Mouse (Mus musculus): Measurements from ENCODE around the gene Clrn3. TPM values are rescaled to one million over a fixed set of nuclear protein-coding genes. Genes with fewer than 3 reads are reported as not detected.

Clrn3 gene
- polyA plus RNA-seq, 1 experiment: 0.58 TPM

DNA sequence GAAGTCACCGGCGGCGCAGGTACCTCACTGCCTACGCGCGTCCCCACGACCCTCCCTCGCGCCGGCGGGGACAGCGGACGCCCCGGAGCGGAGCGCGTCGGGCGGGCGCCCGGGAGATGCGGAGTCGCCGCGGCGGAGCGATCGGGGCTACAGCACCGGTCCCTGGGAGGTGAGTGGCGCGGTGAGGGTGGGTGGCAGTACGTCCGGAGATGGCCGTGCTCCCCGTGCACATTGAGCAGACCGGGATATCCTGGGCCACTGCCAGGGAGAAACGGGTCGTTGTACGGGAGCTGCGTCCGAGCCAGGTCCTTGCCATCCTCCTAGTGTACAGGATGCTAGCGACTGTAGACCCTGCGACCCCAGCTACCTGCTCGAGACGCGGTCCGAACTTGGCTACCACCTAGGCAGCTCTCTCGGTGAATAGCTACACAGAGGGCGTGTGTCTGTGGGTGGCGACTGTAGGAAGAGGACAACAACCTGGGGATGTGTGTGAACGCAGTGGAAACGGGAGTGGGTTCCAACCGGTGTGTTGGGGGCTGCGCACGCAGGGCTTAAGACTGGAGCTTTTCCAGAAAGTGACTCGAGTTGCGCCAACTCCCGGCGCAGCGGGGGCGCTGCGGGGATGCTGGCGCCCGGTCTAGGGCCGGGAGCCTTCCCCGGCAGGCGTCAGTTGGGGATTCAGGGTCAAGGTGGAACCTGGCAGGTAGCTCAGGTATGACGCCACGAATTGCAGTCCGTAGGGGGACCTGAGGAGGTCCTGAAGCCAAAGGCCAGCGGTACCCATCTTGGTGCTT, 9.7 kb upstream of the Clrn3 start:
- Histone ChIP-seq H3K27ac (ENCODE audit: control insufficient read depth, insufficient read depth, low read length) (no peak overlapping the region), H3K27me3 (ENCODE audit: control insufficient read depth, insufficient read depth, low read length) (peaks cover 11% of the 10 kb centered on the region; the same call in 1 of the 2 replicates), H3K4me3 (ENCODE audit: control insufficient read depth, insufficient read depth, low read length) (peak overlapping the region; percentile 33), H3K36me3 (ENCODE audit: control insufficient read depth, insufficient read depth, low read length) (no peaks in the 10 kb centered on the region), H3K4me1 (replicated peaks; ENCODE audit: control insufficient read depth, insufficient read depth, low read length) (peaks cover 17% of the 10 kb centered on the region)
- no peak for TF ChIP-seq POLR2A (IDR thresholded peaks at IDR 0.05; ENCODE audit: control insufficient read depth, extremely low read depth, insufficient read depth, low read length, poor library complexity)
- 0 out of 2 replicates have a peak, but pooled peaks have one; percentile 2 for TF ChIP-seq CTCF (IDR thresholded peaks at IDR 0.05; ENCODE audit: borderline replicate concordance, control insufficient read depth, extremely low read depth, insufficient read depth, low read length, poor library complexity)
- no peak for DNase-seq
- under 1% methylated on average over 71 of the region's 71 CpGs for WGBS

DNA sequence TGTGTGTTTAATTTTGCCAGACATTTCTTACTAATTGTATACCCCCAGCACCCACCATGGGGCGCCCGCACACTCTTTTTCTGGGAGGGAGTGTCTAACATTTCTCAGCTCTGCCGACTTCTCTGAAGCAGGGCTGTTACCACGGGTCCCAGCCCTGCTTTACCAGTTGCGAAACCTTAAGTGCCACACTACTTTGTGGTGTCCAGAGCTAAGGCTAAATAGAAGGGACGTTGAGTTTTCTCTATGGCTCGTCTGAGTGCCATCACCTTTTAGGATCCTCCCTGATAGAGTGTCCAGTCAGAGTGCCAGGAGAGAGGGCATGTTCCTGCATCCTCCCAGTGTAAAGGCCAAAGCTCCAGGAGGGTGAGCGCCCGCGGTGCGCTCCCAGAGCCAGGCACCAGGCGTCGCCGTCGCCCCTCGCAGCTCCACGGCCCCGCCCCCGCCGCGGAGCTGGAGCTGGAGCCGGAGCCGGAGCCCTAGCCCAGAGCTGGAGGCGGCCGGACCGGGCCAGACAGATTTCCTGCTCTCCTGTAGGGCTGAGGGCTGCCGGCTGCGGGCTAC, 9.0 kb upstream of the Clrn3 start, which contains the start of gene Ptpre:
Gene Ptpre, plus strand, starts transcription at position 141 of the 561 bp plus-strand sequence.
- 1% methylated on average over 28 of the region's 28 CpGs for WGBS
- peak; percentile 81 for DNase-seq
- H3K27me3 ChIP-seq (ENCODE audit: control insufficient read depth, insufficient read depth, low read length): peaks cover 9% of the 10 kb centered on the region; the same call in 1 of the 2 replicates
- TF ChIP-seq CTCF (IDR thresholded peaks at IDR 0.05; ENCODE audit: borderline replicate concordance, control insufficient read depth, extremely low read depth, insufficient read depth, low read length, poor library complexity) (peak; percentile 89), POLR2A (IDR thresholded peaks at IDR 0.05; ENCODE audit: control insufficient read depth, extremely low read depth, insufficient read depth, low read length, poor library complexity) (no peak)
- no peaks in the 10 kb centered on the region for H3K36me3 ChIP-seq (ENCODE audit: control insufficient read depth, insufficient read depth, low read length)
- H3K4me3 ChIP-seq (ENCODE audit: control insufficient read depth, insufficient read depth, low read length): peak within 1 kb of the TSS; percentile 33
- peaks cover 13% of the 10 kb centered on the region for H3K4me1 ChIP-seq (replicated peaks; ENCODE audit: control insufficient read depth, insufficient read depth, low read length)
- H3K27ac ChIP-seq (ENCODE audit: control insufficient read depth, insufficient read depth, low read length): no peak within 1 kb of the TSS

DNA sequence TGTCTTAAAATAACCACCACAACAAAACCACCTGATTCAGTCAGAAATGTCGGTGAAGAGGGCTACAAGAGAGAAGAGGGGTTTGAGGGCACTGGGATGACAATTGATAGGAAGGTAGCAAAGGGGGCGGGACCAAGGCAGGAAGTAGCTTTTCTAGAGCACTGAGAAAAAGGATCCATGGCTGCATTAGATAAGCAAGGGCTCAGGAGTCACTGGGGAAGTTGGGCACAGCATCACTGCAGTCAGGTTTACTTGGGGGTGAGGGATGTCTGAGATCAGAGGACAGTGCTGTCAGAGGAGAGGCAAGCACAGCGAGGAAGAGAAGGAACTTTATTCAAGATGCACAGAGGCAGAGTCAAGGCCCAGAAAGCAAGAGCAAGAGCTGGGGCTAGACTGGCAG, 7.5 kb upstream of the Clrn3 start:
- 48% methylated on average over 3 of the region's 3 CpGs for WGBS

DNA sequence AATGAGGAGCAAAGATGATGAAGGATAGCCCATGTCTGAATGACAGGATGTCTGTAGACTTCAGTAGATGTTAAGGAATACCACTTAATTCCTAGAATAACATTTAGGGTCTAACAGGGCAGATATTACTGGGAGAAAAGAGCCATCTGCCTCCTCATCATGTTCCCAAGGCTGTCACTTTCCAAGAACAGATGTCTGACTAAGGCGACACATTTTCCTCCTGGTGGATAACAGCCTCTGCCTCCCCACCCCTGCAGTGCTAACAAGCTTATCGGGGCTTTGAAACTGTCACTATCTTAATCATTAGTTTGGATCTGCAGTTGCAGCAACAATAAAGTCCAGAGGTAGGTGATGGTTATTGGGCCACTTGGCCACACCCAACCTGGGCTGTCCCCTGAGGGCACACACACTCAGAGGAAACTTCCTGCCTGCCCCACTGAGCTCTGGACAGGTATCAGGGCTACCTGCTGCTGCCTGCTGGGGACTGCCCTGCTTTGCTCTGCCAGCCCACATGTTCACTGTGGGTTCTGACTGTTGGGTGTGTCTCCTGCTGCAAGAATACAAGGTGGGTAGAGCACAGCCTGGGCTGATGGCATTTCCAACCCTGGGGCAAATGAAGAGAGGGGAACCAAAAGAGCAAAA, 6.2 kb upstream of the Clrn3 start:
- no peak for DNase-seq
- peaks cover 10% of the 10 kb centered on the region for H3K4me1 ChIP-seq (replicated peaks; ENCODE audit: control insufficient read depth, insufficient read depth, low read length)
- WGBS: 93% methylated on average over 2 of the region's 2 CpGs
- H3K36me3 ChIP-seq (ENCODE audit: control insufficient read depth, insufficient read depth, low read length): no peaks in the 10 kb centered on the region
- H3K4me3 ChIP-seq (ENCODE audit: control insufficient read depth, insufficient read depth, low read length): no peak overlapping the region
- H3K27ac ChIP-seq (ENCODE audit: control insufficient read depth, insufficient read depth, low read length): no peak overlapping the region
- peaks cover 9% of the 10 kb centered on the region; the same call in 1 of the 2 replicates for H3K27me3 ChIP-seq (ENCODE audit: control insufficient read depth, insufficient read depth, low read length)
- TF ChIP-seq CTCF (IDR thresholded peaks at IDR 0.05; ENCODE audit: borderline replicate concordance, control insufficient read depth, extremely low read depth, insufficient read depth, low read length, poor library complexity) (no peak), POLR2A (IDR thresholded peaks at IDR 0.05; ENCODE audit: control insufficient read depth, extremely low read depth, insufficient read depth, low read length, poor library complexity) (no peak)

More for the DNA sequence above, 7.5 kb upstream of the Clrn3 start:
- Histone ChIP-seq H3K27ac (ENCODE audit: control insufficient read depth, insufficient read depth, low read length) (no peak overlapping the region), H3K27me3 (ENCODE audit: control insufficient read depth, insufficient read depth, low read length) (peaks cover 9% of the 10 kb centered on the region; the same call in 1 of the 2 replicates), H3K4me3 (ENCODE audit: control insufficient read depth, insufficient read depth, low read length) (no peak overlapping the region), H3K36me3 (ENCODE audit: control insufficient read depth, insufficient read depth, low read length) (no peaks in the 10 kb centered on the region), H3K4me1 (replicated peaks; ENCODE audit: control insufficient read depth, insufficient read depth, low read length) (peaks cover 10% of the 10 kb centered on the region)
- TF ChIP-seq CTCF (IDR thresholded peaks at IDR 0.05; ENCODE audit: borderline replicate concordance, control insufficient read depth, extremely low read depth, insufficient read depth, low read length, poor library complexity) (no peak), POLR2A (IDR thresholded peaks at IDR 0.05; ENCODE audit: control insufficient read depth, extremely low read depth, insufficient read depth, low read length, poor library complexity) (no peak)
- DNase-seq: no peak

DNA sequence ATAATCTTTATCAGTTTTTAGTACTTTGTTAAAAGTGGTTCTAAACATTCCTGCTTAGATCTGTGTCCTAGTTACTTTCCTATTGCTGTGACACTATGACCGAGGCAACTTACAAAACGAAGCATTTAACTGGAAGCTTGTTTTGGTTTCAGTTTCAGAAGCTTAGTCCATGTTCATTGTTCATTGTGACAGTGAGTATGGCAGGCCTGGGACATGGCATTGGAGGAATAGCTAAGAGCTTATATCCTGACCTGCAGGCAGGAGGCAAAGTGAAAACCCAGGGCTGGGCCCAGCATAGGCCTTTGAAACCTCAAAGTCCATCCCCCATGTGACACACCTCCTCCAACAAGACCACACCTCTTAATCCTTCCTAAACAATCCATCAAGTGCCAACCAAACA, 614 bp upstream of the Clrn3 start:
- Histone ChIP-seq H3K27ac (ENCODE audit: control insufficient read depth, insufficient read depth, low read length) (no peak overlapping the region), H3K27me3 (ENCODE audit: control insufficient read depth, insufficient read depth, low read length) (no peaks in the 10 kb centered on the region), H3K4me1 (replicated peaks; ENCODE audit: control insufficient read depth, insufficient read depth, low read length) (no peaks in the 10 kb centered on the region), H3K4me3 (ENCODE audit: control insufficient read depth, insufficient read depth, low read length) (no peak overlapping the region), H3K36me3 (ENCODE audit: control insufficient read depth, insufficient read depth, low read length) (no peaks in the 10 kb centered on the region)
- no peak for DNase-seq
- TF ChIP-seq POLR2A (IDR thresholded peaks at IDR 0.05; ENCODE audit: control insufficient read depth, extremely low read depth, insufficient read depth, low read length, poor library complexity) (no peak), CTCF (IDR thresholded peaks at IDR 0.05; ENCODE audit: borderline replicate concordance, control insufficient read depth, extremely low read depth, insufficient read depth, low read length, poor library complexity) (no peak)
- WGBS: 91% methylated on average over 2 of the region's 2 CpGs

DNA sequence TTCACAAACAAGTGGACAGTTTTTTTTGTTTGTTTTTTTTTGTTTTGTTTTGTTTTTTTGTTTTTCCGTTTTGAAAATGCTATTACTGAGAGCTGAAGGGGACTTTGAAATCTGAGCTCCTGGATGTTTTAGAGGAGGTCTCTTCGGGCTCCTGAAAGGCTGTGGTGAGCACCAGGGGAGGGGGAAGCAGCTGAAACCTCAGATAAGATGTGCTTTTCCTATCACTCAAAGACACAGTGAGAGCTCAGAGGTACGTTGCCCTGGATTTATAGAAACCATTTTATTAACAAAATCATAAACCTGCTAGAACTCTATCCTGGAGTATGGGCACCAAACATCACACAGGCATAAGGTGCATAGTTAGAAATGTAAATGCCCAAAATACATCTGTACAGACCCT, 1.3 kb downstream of the Clrn3 start:
- no peaks in the 10 kb centered on the region for H3K4me1 ChIP-seq (replicated peaks; ENCODE audit: control insufficient read depth, insufficient read depth, low read length)
- no peak overlapping the region for H3K27ac ChIP-seq (ENCODE audit: control insufficient read depth, insufficient read depth, low read length)
- no peak for DNase-seq
- no peak for TF ChIP-seq CTCF (IDR thresholded peaks at IDR 0.05; ENCODE audit: borderline replicate concordance, control insufficient read depth, extremely low read depth, insufficient read depth, low read length, poor library complexity)
- TF ChIP-seq POLR2A (IDR thresholded peaks at IDR 0.05; ENCODE audit: control insufficient read depth, extremely low read depth, insufficient read depth, low read length, poor library complexity): no peak
- WGBS: 11% methylated on average over 3 of the region's 3 CpGs
- H3K36me3 ChIP-seq (ENCODE audit: control insufficient read depth, insufficient read depth, low read length): no peaks in the 10 kb centered on the region
- H3K27me3 ChIP-seq (ENCODE audit: control insufficient read depth, insufficient read depth, low read length): no peaks in the 10 kb centered on the region
- H3K4me3 ChIP-seq (ENCODE audit: control insufficient read depth, insufficient read depth, low read length): no peak overlapping the region
